Mouse (Mus musculus) bone marrow macrophage, adult 2 months (primary cell): ENCODE results near the gene Stpg3.

Experiments used
- CTCF ChIP-seq: IDR thresholded peaks from 2 replicates; pipeline ENCODE4 v1.5.1; 2012; ENCODE audit warnings: low read depth, mild to moderate bottlenecking, low read length, moderate library complexity
- POLR2A ChIP-seq: IDR thresholded peaks from 2 replicates; pipeline ENCODE4 v1.6.1; 2012; ENCODE audit warnings: mild to moderate bottlenecking, low read depth, low read length, borderline replicate concordance

GRCm38 (mm10) chr2:25213266-25213865 is 1.1 kb downstream of the Stpg3 start:
- no peak for TF ChIP-seq CTCF
- no peak for TF ChIP-seq POLR2A
